Mouse (Mus musculus): ENCODE results near the gene Aqp9. TPM values are rescaled to one million over a fixed set of nuclear protein-coding genes. Genes with fewer than 3 reads are reported as not detected.

Gene Aqp9
- polyA plus RNA-seq, 1 experiment from 2014 or later, result 1.5 TPM

DNA sequence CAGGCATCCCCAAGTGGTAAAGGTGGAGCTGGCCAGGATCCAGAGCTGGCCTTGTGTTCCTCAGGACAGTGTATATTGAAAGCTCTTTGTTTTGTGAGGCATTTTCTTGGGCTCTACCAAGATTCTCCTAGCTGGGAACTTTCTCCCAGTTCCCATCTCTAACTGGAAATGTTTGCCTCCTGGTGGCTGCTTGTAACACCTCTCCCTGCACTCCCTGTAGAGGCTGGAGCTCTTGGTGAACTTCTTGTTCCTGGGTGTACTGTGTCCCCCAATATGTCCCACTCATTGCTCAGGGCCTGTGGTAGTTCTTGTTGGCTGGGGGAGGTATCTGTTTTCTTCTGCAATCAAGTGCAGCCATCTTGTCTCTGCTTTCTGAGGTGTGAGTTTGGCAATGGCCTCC is 104.9 kb downstream of the Aqp9 start:
- H3K4me1 ChIP-seq, result no peaks in the 10 kb centered on the region
- H3K9me3 ChIP-seq (replicated peaks), result no peaks in the 10 kb centered on the region
- no peak overlapping the region for H3K9ac ChIP-seq
- H3K36me3 ChIP-seq, result no peaks in the 10 kb centered on the region
- H3K27me3 ChIP-seq, result no peaks in the 10 kb centered on the region
- ATAC-seq (ENCODE audit: insufficient number of reproducible peaks, low FRiP score, low TSS enrichment, low read depth), result no peak
- no peak overlapping the region for H3K4me2 ChIP-seq (replicated peaks)
- no peak overlapping the region for H3K4me3 ChIP-seq (replicated peaks)
- H3K27ac ChIP-seq (replicated peaks), result no peak overlapping the region

DNA sequence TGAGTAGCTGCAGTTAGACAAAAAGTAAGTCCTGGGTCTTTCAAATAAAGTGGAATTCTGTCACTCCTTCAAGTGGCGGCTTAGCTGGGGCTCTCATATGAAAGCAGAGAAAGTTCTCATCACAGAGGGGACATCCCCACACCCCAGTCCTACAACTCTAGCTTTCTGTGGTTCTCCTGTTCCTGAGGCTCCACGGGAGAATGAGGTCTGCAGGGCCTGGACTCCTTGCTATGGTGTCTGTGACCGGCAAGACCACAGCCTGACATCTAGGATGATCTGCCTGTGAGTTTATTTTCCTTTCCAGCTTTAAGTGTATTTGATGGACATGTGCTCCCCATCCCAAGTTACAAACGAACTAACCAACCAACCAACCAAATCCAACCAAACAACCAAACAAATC is 105.5 kb downstream of the Aqp9 start:
- H3K9me3 ChIP-seq (replicated peaks), result no peaks in the 10 kb centered on the region
- no peak overlapping the region for H3K9ac ChIP-seq
- H3K27ac ChIP-seq (replicated peaks), result no peak overlapping the region
- no peak overlapping the region for H3K4me2 ChIP-seq (replicated peaks)
- H3K4me3 ChIP-seq (replicated peaks), result no peak overlapping the region
- H3K4me1 ChIP-seq, result no peaks in the 10 kb centered on the region
- WGBS, result 80% methylated on average over 4 of the region's 4 CpGs
- no peak for ATAC-seq (ENCODE audit: insufficient number of reproducible peaks, low FRiP score, low TSS enrichment, low read depth)
- no peaks in the 10 kb centered on the region for H3K36me3 ChIP-seq
- H3K27me3 ChIP-seq, result no peaks in the 10 kb centered on the region

DNA sequence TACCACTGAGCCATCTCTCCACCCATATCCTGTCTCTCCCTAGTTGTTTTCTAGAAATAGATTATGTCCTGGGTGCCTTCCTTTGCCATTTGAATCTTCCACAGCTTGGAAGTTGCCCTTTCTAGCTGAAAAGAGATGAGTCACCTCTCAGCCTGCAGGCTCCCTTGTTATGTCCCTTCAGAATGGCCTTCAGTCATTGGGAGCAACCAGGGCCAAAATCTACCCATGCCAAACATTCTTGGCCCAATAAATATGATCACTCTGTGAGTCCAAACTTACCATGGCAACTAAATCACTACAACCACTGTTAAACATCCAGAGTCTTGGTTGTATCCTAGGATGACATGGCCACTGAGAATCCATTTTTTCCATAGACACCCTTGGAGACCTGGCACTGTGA is 106.2 kb downstream of the Aqp9 start:
- no peak overlapping the region for H3K27ac ChIP-seq (replicated peaks)
- no peak overlapping the region for H3K4me2 ChIP-seq (replicated peaks)
- no peaks in the 10 kb centered on the region for H3K9me3 ChIP-seq (replicated peaks)
- no peaks in the 10 kb centered on the region for H3K27me3 ChIP-seq
- no peak overlapping the region for H3K4me3 ChIP-seq (replicated peaks)
- H3K36me3 ChIP-seq, result no peaks in the 10 kb centered on the region
- no peak overlapping the region for H3K9ac ChIP-seq
- ATAC-seq (ENCODE audit: insufficient number of reproducible peaks, low FRiP score, low TSS enrichment, low read depth), result no peak
- no peaks in the 10 kb centered on the region for H3K4me1 ChIP-seq

Other genes starting within 250 kb of the Aqp9 start
- 0.53 and 1.1 TPM in 2 replicates for gene Lipc, start 216.5 kb downstream of the Aqp9 start, polyA plus RNA-seq (2015; fragmentation: Nextera tagmentation; extraction: Ambion mirVana)
- gene Aldh1a2, start 47.1 kb upstream of the Aqp9 start, polyA plus RNA-seq (2015; fragmentation: Nextera tagmentation; extraction: Ambion mirVana), result 26.0 and 31.8 TPM in 2 replicates

All from embryonic facial prominence, embryonic 15.5 days (tissue).